Mouse (Mus musculus) megakaryocyte, embryonic 14.5 days (primary cell): ENCODE results near the gene Dcun1d5.

Source experiments
- FLI1 ChIP-seq: IDR thresholded peaks from 2 replicates; pipeline ENCODE4 v1.6.1; 2012; ENCODE audit warnings: low read length, inconsistent platforms, mixed read lengths
- GATA1 ChIP-seq: IDR thresholded peaks from 3 replicates; pipeline ENCODE4 v1.6.1; 2012; ENCODE audit warnings: mixed read lengths, low read length, inconsistent platforms, borderline replicate concordance

DNA sequence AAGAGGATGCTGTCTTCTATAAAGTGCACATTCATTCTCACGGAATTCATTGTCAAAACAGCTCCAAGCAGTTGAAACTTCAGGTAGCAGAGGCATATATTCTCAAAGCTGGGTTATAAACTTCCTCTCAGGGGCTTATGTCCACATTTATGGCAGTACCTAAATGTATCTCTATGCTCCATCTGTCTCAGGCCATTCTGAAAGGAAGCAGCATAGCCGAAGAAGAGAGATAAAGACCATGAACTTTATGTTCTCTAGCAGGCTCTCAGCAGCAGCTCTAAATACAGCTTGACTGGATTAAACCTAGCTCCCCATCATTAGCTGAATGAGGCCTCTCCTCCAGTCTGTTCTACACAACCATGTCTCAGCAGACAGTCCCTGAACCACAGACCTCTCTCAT is 29.9 kb upstream of the Dcun1d5 start:
- TF ChIP-seq FLI1 (no peak), GATA1 (no peak)
